Mouse (Mus musculus) liver, postnatal 0 days (tissue): Measurements from ENCODE around the gene Unc79.

Source experiments
- CTCF ChIP-seq: sonication (generic); IDR thresholded peaks from 2 replicates; pipeline ENCODE4 v1.5.1; 2016; ENCODE audit warnings: antibody characterized with exemption, low read depth
- EP300 ChIP-seq: IDR thresholded peaks from 2 replicates; pipeline ENCODE4 v1.6.1; 2016; ENCODE audit warnings: antibody characterized with exemption, low read depth, mild to moderate bottlenecking

DNA sequence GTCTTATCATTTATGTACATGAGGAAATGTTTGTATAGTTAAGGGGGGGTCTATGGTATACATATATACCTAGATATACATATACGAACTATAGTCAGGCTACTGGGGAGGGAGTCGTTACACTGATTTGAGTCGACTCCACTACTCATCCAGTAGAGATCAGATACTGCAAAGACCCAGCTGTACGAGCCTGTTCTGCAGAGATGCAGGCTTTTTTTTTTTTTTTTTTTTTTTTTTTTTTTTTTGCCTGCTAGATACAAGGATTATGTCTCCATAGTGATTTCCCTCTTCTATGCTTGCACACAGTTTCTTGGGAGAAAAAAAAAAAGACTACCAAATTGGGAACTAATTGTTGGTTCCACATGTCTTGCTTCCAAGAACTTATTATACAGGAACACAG, 113.5 kb downstream of the Unc79 start:
- no peak for TF ChIP-seq CTCF
- no peak for TF ChIP-seq EP300
